Mouse (Mus musculus) urinary bladder, adult 18-20 months (tissue): ENCODE results near the gene Phldb2.

ENCODE experiments used
- DNase-seq, 2 experiments: peaks; one replicate each; pipeline ENCODE4 v3.0.0; 2022; ENCODE audit warnings: low spot score in 2 of 2, mixed read lengths in 2 of 2

Gene Phldb2

GRCm38 (mm10) chr16:45737880-45738279, 215.5 kb downstream of the Phldb2 start:
- DNase-seq = no peak

GRCm38 (mm10) chr16:45736724-45737123, 216.7 kb downstream of the Phldb2 start:
- DNase-seq = no peak

- no peak for DNase-seq
Observed at GRCm38 (mm10) chr16:45729163-45729562, 224.2 kb downstream of the Phldb2 start.

- DNase-seq = no peak
Observed at GRCm38 (mm10) chr16:45724742-45725102, 228.7 kb downstream of the Phldb2 start.

- no peak for DNase-seq
Observed at GRCm38 (mm10) chr16:45724061-45724741, 229.2 kb downstream of the Phldb2 start, which contains the start of gene Tagln3. Gene Tagln3 (minus strand): TSS chr16:45724608.

GRCm38 (mm10) chr16:45723172-45723901, 230.1 kb downstream of the Phldb2 start:
- DNase-seq = no peak

- no peak for DNase-seq
Observed at GRCm38 (mm10) chr16:45722460-45722951, 230.9 kb downstream of the Phldb2 start.

GRCm38 (mm10) chr16:45720022-45720630, 233.3 kb downstream of the Phldb2 start:
- DNase-seq = no peak

- no peak for DNase-seq
Observed at GRCm38 (mm10) chr16:45718296-45718695, 235.1 kb downstream of the Phldb2 start.

GRCm38 (mm10) chr16:45714489-45715150, 238.8 kb downstream of the Phldb2 start:
- DNase-seq = no peak

- no peak for DNase-seq
Observed at GRCm38 (mm10) chr16:45713878-45714277, 239.5 kb downstream of the Phldb2 start.

GRCm38 (mm10) chr16:45713261-45713660, 240.1 kb downstream of the Phldb2 start:
- no peak for DNase-seq

- DNase-seq = no peak
Observed at GRCm38 (mm10) chr16:45711263-45711662, 242.1 kb downstream of the Phldb2 start.

- DNase-seq = no peak
Observed at GRCm38 (mm10) chr16:45699301-45699700, 254.1 kb downstream of the Phldb2 start.

GRCm38 (mm10) chr16:45697996-45698395, 255.4 kb downstream of the Phldb2 start:
- DNase-seq = no peak
